Mouse (Mus musculus) midbrain, embryonic 15.5 days (tissue): ENCODE data around the gene Lama1. TPM values are rescaled to one million over a fixed set of nuclear protein-coding genes. Genes with fewer than 3 reads are reported as not detected.

Experiments
- ATAC-seq: fragments of 200-750 bp; cut with Nextera tagmentation; replicated peaks from 2 replicates; pipeline ENCODE4 v1.8.0; 2017; ENCODE audit warnings: moderate TSS enrichment
- H3K27ac ChIP-seq: fragments of 300-500 bp; sonication (generic); 2 replicates; pipeline ENCODE4 v1.5.1; 2015; ENCODE audit warnings: mild to moderate bottlenecking, inconsistent platforms
- H3K27me3 ChIP-seq: fragments of 300-500 bp; sonication (generic); replicated peaks from 2 replicates; pipeline ENCODE4 v1.6.1; 2015; ENCODE audit warnings: inconsistent platforms
- H3K36me3 ChIP-seq: fragments of 300-500 bp; sonication (generic); replicated peaks from 2 replicates; pipeline ENCODE4 v1.6.1; 2015; ENCODE audit warnings: inconsistent platforms
- H3K4me1 ChIP-seq: fragments of 300-500 bp; sonication (generic); 2 replicates; pipeline ENCODE4 v1.6.1; 2015; ENCODE audit warnings: inconsistent platforms
- H3K4me2 ChIP-seq: fragments of 300-500 bp; sonication (generic); 2 replicates; pipeline ENCODE4 v1.6.1; 2015; ENCODE audit warnings: inconsistent platforms, mild to moderate bottlenecking, moderate library complexity
- H3K4me3 ChIP-seq: fragments of 300-500 bp; sonication (generic); 2 replicates; pipeline ENCODE4 v1.5.1; 2015; ENCODE audit warnings: mild to moderate bottlenecking, inconsistent platforms
- H3K9ac ChIP-seq: fragments of 300-500 bp; sonication (generic); 2 replicates; pipeline ENCODE4 v1.6.1; 2015; ENCODE audit warnings: mild to moderate bottlenecking, inconsistent platforms
- H3K9me3 ChIP-seq: fragments of 300-500 bp; sonication (generic); 2 replicates; pipeline ENCODE4 v1.6.1; 2016; ENCODE audit warnings: inconsistent platforms
- WGBS: fragments of 180-500 bp; shearing (Covaris S2); methylation state at CpG from one replicate; pipeline ENCODE4 v1.1.7; 2015; ENCODE audit warnings: mixed read lengths; 5-methylcytosine and 5-hydroxymethylcytosine counted together
- polyA plus RNA-seq: library from polyadenylated mRNA; unstranded; fragments of >200 nt; fragmentation: Nextera tagmentation; extraction: Ambion mirVana; gene quantifications from 2 replicates; pipeline ENCODE4 v1.2.1, GENCODE M21; 2015

The Lama1 gene
- polyA plus RNA-seq, 1 experiment from 2014 or later = 6.5 TPM

DNA sequence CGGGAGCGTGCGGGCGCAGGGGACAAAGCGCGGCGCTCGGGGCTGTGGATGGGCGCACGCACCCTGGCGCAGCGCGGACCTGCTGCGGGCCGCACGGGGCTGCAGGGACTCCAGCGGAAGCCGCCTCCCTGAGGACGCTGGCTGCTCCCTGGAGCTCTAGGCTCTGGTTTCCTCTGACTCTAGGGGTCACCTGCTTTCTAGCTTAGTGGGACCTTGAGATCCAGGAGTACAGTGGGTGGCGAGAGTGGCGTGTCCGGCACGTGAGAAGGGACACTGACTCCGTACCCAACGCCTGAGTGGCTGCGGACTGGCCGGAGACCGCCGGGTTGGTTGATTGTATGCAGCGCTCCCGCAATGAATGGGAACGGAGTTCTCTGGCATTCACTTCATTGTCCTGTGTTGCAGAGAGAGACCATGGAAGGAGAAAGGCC lies 417 bp downstream of the Lama1 start:
- WGBS = under 1% methylated on average over 32 of the region's 32 CpGs
- Histone ChIP-seq H3K4me1 (peaks cover 21% of the 10 kb centered on the region), H3K9me3 (no peaks in the 10 kb centered on the region), H3K27ac (peak overlapping the region; percentile 43; the same call in 1 of the 2 replicates), H3K27me3 (0 out of 2 replicates have a peak, but pooled peaks cover 4% of the 10 kb centered on the region), H3K9ac (peak overlapping the region; percentile 62), H3K4me2 (peak overlapping the region; percentile 99), H3K36me3 (no peaks in the 10 kb centered on the region), H3K4me3 (peak overlapping the region; percentile 61)
- peak; percentile 76 for ATAC-seq

DNA sequence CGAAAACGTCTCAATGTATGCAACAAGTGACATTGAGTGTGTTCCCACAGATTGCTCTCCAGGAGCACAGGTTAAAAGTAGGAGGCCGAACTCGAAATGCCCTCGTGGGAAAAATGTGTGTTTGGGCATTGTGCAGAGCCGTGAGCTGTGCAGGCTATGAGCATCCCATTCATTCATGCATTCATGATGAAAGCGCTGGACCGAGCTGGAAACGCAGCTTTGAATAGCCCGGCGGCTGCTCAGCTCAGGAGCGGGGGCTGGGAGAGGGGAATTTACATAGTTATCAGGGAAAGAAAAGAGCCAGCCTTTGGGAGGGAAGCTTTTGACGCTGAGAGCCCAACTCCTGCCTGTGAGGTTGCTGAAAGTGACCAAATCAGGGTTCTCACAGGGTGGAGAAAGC lies 1.2 kb downstream of the Lama1 start:
- H3K27ac ChIP-seq = no peak overlapping the region
- H3K9ac ChIP-seq = peak overlapping the region; percentile 62; the same call in 1 of the 2 replicates
- H3K9me3 ChIP-seq = no peaks in the 10 kb centered on the region
- WGBS = 1% methylated on average over 13 of the region's 13 CpGs
- H3K36me3 ChIP-seq = no peaks in the 10 kb centered on the region
- peak; percentile 70 for ATAC-seq
- H3K4me1 ChIP-seq = peaks cover 21% of the 10 kb centered on the region
- peak overlapping the region; percentile 99 for H3K4me2 ChIP-seq
- peak overlapping the region; percentile 61 for H3K4me3 ChIP-seq
- H3K27me3 ChIP-seq = 0 out of 2 replicates have a peak, but pooled peaks cover 4% of the 10 kb centered on the region

- Histone ChIP-seq H3K9me3 (no peaks in the 10 kb centered on the region), H3K27ac (no peak overlapping the region), H3K27me3 (0 out of 2 replicates have a peak, but pooled peaks cover 4% of the 10 kb centered on the region), H3K4me2 (no peak overlapping the region), H3K4me3 (no peak overlapping the region), H3K36me3 (no peaks in the 10 kb centered on the region), H3K9ac (no peak overlapping the region), H3K4me1 (peaks cover 20% of the 10 kb centered on the region)
- 13% methylated on average over 9 of the region's 9 CpGs for WGBS
- no peak for ATAC-seq
These were observed 4.7 kb downstream of the Lama1 start for GRCm38 (mm10) chr17:67701761-67702160.

GRCm38 (mm10) chr17:67702941-67703340 lies 5.9 kb downstream of the Lama1 start:
- Histone ChIP-seq H3K9me3 (no peaks in the 10 kb centered on the region), H3K4me2 (no peak overlapping the region), H3K27ac (no peak overlapping the region), H3K36me3 (no peaks in the 10 kb centered on the region), H3K4me1 (peaks cover 15% of the 10 kb centered on the region), H3K9ac (no peak overlapping the region), H3K4me3 (no peak overlapping the region), H3K27me3 (0 out of 2 replicates have a peak, but pooled peaks cover 4% of the 10 kb centered on the region)
- WGBS = 59% methylated on average over 3 of the region's 3 CpGs
- ATAC-seq = no peak

- no peak overlapping the region for H3K9ac ChIP-seq
- H3K4me2 ChIP-seq = no peak overlapping the region
- WGBS = 88% methylated on average over 10 of the region's 10 CpGs
- no peak overlapping the region for H3K4me3 ChIP-seq
- no peak overlapping the region for H3K27ac ChIP-seq
- H3K27me3 ChIP-seq = no peaks in the 10 kb centered on the region
- no peak for ATAC-seq
- H3K36me3 ChIP-seq = no peaks in the 10 kb centered on the region
- H3K4me1 ChIP-seq = peaks cover 5% of the 10 kb centered on the region
- H3K9me3 ChIP-seq = no peaks in the 10 kb centered on the region
These were observed 8.1 kb downstream of the Lama1 start for GRCm38 (mm10) chr17:67705035-67705769.

DNA sequence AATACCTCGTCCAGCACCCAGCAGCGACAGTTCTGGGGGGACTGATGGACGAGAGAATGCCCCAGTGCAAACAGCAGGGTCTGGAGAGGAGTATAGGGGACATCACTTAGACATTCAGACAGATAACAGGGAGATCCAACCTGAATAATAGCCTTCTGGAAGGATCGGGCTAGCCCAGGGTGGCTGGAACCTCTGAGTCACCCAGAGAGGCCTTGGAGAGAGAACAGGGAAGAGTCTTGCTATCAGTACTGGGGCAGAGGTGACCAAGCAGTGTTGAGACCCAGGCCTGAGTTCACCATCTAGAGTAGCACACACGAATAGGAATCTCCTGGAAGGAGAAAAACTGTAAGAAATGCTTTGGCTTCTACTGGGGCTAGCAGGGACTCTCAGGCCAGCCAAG lies 9.3 kb downstream of the Lama1 start:
- Histone ChIP-seq H3K36me3 (no peaks in the 10 kb centered on the region), H3K4me1 (peaks cover 12% of the 10 kb centered on the region), H3K27ac (no peak overlapping the region), H3K27me3 (no peaks in the 10 kb centered on the region), H3K9ac (no peak overlapping the region), H3K4me3 (no peak overlapping the region), H3K9me3 (no peaks in the 10 kb centered on the region), H3K4me2 (no peak overlapping the region)
- WGBS = 84% methylated on average over 5 of the region's 5 CpGs
- ATAC-seq = no peak

DNA sequence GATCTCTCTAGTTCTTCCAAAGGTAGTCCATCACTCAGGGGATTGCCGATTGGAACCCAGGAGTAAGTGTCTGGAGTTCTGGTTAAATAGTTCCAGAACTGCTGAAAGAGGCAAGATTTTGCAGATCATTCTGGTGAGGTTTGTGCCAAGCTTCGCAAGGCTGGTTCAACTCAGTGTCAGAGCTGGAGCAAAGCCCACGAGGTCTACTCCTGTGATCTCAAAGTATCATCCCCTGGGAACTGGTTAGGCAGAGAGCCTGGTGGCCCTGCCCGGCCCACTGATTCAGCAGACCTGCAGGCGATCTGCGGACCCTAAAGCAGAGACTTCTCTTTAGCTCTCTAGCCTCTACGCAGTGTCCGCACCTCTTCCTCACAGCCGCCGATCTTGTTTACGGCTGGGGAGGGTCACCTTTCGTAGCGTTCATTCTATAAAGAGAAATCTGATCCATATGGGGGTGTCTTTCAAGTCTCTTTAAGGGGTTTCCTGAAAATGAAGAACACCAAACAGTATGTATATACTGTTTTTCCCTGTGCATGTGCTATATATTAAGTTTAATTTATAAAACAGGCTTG lies 10.8 kb downstream of the Lama1 start:
- no peak for ATAC-seq
- Histone ChIP-seq H3K27ac (no peak overlapping the region), H3K4me3 (no peak overlapping the region), H3K4me2 (no peak overlapping the region), H3K4me1 (peaks cover 12% of the 10 kb centered on the region), H3K27me3 (no peaks in the 10 kb centered on the region), H3K9me3 (no peaks in the 10 kb centered on the region), H3K9ac (no peak overlapping the region), H3K36me3 (no peaks in the 10 kb centered on the region)
- 83% methylated on average over 13 of the region's 13 CpGs for WGBS

- peak; percentile 37; the same call in 1 of the 2 replicates for ATAC-seq
- Histone ChIP-seq H3K4me2 (no peak overlapping the region), H3K4me1 (peaks cover 12% of the 10 kb centered on the region), H3K9ac (no peak overlapping the region), H3K36me3 (no peaks in the 10 kb centered on the region), H3K27ac (no peak overlapping the region), H3K9me3 (no peaks in the 10 kb centered on the region), H3K27me3 (no peaks in the 10 kb centered on the region), H3K4me3 (no peak overlapping the region)
- 41% methylated on average over 6 of the region's 6 CpGs for WGBS
These were observed 13.3 kb downstream of the Lama1 start for GRCm38 (mm10) chr17:67710377-67710781.

- Histone ChIP-seq H3K4me3 (no peak overlapping the region), H3K9me3 (no peaks in the 10 kb centered on the region), H3K36me3 (no peaks in the 10 kb centered on the region), H3K9ac (no peak overlapping the region), H3K4me2 (no peak overlapping the region), H3K4me1 (peaks cover 12% of the 10 kb centered on the region), H3K27ac (no peak overlapping the region), H3K27me3 (no peaks in the 10 kb centered on the region)
- ATAC-seq = no peak
- 47% methylated on average over 4 of the region's 4 CpGs for WGBS
These were observed 14.3 kb downstream of the Lama1 start for GRCm38 (mm10) chr17:67711361-67711760.

DNA sequence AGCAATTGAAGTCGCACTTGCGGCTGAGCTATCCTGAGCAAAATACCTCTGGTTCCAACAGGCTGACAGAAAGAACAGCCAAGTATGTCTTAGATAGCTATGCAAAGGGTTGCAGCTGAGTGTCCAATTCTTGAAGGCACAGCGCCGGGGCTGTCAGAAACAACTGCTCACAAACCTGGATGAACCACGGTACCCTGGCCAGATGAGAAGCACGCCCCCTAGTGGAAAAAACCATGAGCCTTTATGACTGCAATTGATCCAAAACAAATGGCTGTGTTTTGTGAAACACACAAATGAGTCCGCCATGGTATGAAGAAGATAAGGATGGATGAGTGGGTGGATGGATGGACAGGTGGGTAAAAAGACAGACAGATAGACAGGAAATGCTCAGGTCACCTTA lies 15.9 kb downstream of the Lama1 start:
- no peak for ATAC-seq
- no peaks in the 10 kb centered on the region for H3K36me3 ChIP-seq
- whole genome bisulfite sequencing = 74% methylated on average over 7 of the region's 7 CpGs
- H3K27me3 ChIP-seq = no peaks in the 10 kb centered on the region
- no peak overlapping the region for H3K27ac ChIP-seq
- no peaks in the 10 kb centered on the region for H3K9me3 ChIP-seq
- H3K4me2 ChIP-seq = no peak overlapping the region
- H3K9ac ChIP-seq = no peak overlapping the region
- H3K4me1 ChIP-seq = peaks cover 12% of the 10 kb centered on the region
- no peak overlapping the region for H3K4me3 ChIP-seq

DNA sequence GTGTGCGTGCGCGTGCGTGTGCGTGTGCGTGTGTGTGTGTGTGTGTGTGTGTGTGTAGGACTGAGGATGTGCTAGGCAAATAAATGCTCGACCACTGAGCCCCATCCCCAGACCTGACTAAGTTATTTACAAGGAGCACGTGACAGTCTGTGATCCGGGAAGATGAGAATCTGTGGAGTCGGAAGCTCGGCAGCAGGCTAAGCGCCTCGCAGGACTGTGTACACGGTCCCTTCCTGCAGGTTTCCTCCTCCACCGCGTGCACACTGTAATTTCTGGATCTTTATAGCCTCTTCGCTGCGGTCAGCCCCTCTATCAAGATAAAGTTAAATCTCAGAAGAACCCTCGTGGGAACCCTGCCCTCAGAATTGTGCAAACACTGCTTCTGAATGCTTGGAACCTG lies 18.4 kb downstream of the Lama1 start:
- no peaks in the 10 kb centered on the region for H3K36me3 ChIP-seq

GRCm38 (mm10) chr17:67722055-67722454 lies 25.0 kb downstream of the Lama1 start:
- no peaks in the 10 kb centered on the region for H3K36me3 ChIP-seq
- H3K27ac ChIP-seq = no peak overlapping the region
- H3K4me1 ChIP-seq = no peaks in the 10 kb centered on the region; the same call in 1 of the 2 replicates
- no peak overlapping the region for H3K9ac ChIP-seq
- H3K4me2 ChIP-seq = no peak overlapping the region
- H3K4me3 ChIP-seq = no peak overlapping the region
- H3K27me3 ChIP-seq = no peaks in the 10 kb centered on the region
- no peaks in the 10 kb centered on the region for H3K9me3 ChIP-seq
- 47% methylated on average over 7 of the region's 7 CpGs for WGBS
- ATAC-seq = no peak

More for the DNA sequence above, 18.4 kb downstream of the Lama1 start:
- Histone ChIP-seq H3K27me3 (no peaks in the 10 kb centered on the region), H3K4me3 (no peak overlapping the region), H3K27ac (no peak overlapping the region), H3K4me1 (peaks cover 8% of the 10 kb centered on the region; the same call in 1 of the 2 replicates), H3K9ac (no peak overlapping the region), H3K4me2 (peak overlapping the region; percentile 29; the same call in 1 of the 2 replicates), H3K9me3 (no peaks in the 10 kb centered on the region)
- ATAC-seq = 0 out of 2 replicates have a peak, but pooled peaks have one; percentile 50
- 71% methylated on average over 19 of the region's 19 CpGs for WGBS
